ENCODE assay signal across 31 mouse cellular contexts in the genomic region with DNA sequence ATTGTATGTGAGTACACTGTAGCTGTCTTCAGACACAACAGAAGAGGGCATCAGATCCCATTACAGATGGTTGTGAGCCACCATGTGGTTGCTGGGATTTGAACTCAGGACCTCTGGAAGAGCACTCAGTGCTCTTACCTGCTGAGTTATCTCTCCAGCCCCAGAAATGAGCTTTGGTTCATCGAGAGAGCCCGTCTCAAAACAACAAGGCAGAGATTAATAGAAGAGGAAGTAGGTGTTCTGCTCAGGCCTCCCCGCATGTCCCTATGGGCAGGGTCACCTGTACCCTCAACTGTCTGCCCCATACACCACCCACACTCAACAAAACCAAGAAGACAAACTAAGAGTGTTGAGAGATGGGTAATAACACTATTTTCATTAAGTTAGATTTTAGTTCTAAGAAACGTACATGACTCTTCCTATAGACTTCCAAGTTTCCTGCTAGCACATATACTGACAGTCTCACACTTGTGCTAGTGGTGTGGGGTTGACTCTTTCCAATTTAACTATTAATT. TPM values are rescaled to one million over a fixed set of nuclear protein-coding genes. Genes with fewer than 3 reads are reported as not detected.
DNase-seq lines count a peak whose midpoint lies in the region; ATAC-seq and TF ChIP-seq lines count a peak whose summit lies in the region.
"Had no signal": no experiment of that assay in that cellular context is flagged by ENCODE, and none has a peak within 500 bp of the region (broad histone marks: within the 10 kb centered on the region; RNA-seq: fewer than 3 reads in every experiment).

No protein-coding gene starts in this region.

- intact Hi-C loops in heart, postnatal 14 days (cut with DNase I): no loop called here

- no peak overlapping the region for H3K27ac ChIP-seq in forebrain, embryonic 11.5 days (ENCODE audit: low read depth, low read length)
- no peak overlapping the region for H3K27ac ChIP-seq in forebrain, embryonic 13.5 days
- H3K27ac ChIP-seq in liver, postnatal 0 days (ENCODE audit: low read depth): no peak overlapping the region
- H3K27ac ChIP-seq: embryonic facial prominence, embryonic 12.5 days; embryonic facial prominence, embryonic 15.5 days; forebrain, embryonic 15.5 days; hindbrain, embryonic 14.5 days; hindbrain, postnatal 0 days had no signal

- H3K27me3 ChIP-seq in forebrain, embryonic 11.5 days (ENCODE audit: control insufficient read depth, insufficient read depth, low read length): peaks cover 20% of the 10 kb centered on the region
- H3K27me3 ChIP-seq in forebrain, embryonic 13.5 days: peaks cover 25% of the 10 kb centered on the region
- peaks cover 23% of the 10 kb centered on the region for H3K27me3 ChIP-seq in liver, postnatal 0 days (ENCODE audit: insufficient read depth, low read length)

- H3K4me1 ChIP-seq in forebrain, embryonic 11.5 days (replicated peaks; ENCODE audit: control insufficient read depth, insufficient read depth, low read length): peaks cover 7% of the 10 kb centered on the region; the same call in 1 of the 2 replicates
- H3K4me1 ChIP-seq in forebrain, embryonic 13.5 days: peaks cover 10% of the 10 kb centered on the region
- H3K4me1 ChIP-seq in liver, postnatal 0 days (ENCODE audit: insufficient read depth): peaks cover 14% of the 10 kb centered on the region

- H3K4me3 ChIP-seq in forebrain, embryonic 11.5 days (ENCODE audit: low read depth, low read length): no peak overlapping the region
- no peak overlapping the region for H3K4me3 ChIP-seq in forebrain, embryonic 13.5 days
- no peak overlapping the region for H3K4me3 ChIP-seq in liver, postnatal 0 days (ENCODE audit: low read depth, low read length)
- H3K4me3 ChIP-seq: embryonic facial prominence, embryonic 12.5 days; embryonic facial prominence, embryonic 15.5 days; forebrain, embryonic 15.5 days had no signal

- no peaks in the 10 kb centered on the region for H3K9me3 ChIP-seq in forebrain, embryonic 11.5 days (ENCODE audit: control insufficient read depth, low read length)
- H3K9me3 ChIP-seq in forebrain, embryonic 13.5 days (replicated peaks): no peaks in the 10 kb centered on the region
- H3K9me3 ChIP-seq in liver, postnatal 0 days (ENCODE audit: low read length): no peaks in the 10 kb centered on the region
- H3K9me3 ChIP-seq: embryonic facial prominence, embryonic 12.5 days; embryonic facial prominence, embryonic 15.5 days; forebrain, embryonic 15.5 days had no signal

- no peak for TF ChIP-seq CTCF in liver, postnatal 0 days (IDR thresholded peaks at IDR 0.05; ENCODE audit: low read depth)

- no peaks in the 10 kb centered on the region for H3K36me3 ChIP-seq in forebrain, embryonic 11.5 days (ENCODE audit: control insufficient read depth, insufficient read depth, low read length)
- no peaks in the 10 kb centered on the region for H3K36me3 ChIP-seq in forebrain, embryonic 13.5 days (ENCODE audit: poor library complexity, severe bottlenecking)
- no peaks in the 10 kb centered on the region for H3K36me3 ChIP-seq in liver, postnatal 0 days (replicated peaks; ENCODE audit: insufficient read depth, low read length)
- H3K36me3 ChIP-seq: embryonic facial prominence, embryonic 12.5 days; embryonic facial prominence, embryonic 15.5 days; forebrain, embryonic 15.5 days had no signal

- DNase-seq in forebrain, embryonic 11.5 days (ENCODE audit: low spot score): peak; percentile 35
- peak; percentile 10 for DNase-seq in liver, postnatal 0 days
- no peak for DNase-seq in liver
- DNase-seq in A20 (ENCODE audit: low read depth, low spot score): peak; percentile 56
- DNase-seq in MEL-GATA-1-ER (ENCODE audit: extremely low read depth, low read depth): peak; percentile 28
- DNase-seq in heart, postnatal 14 days: no peak
- DNase-seq in yolk sac, embryonic 10.5 days (ENCODE audit: low spot score): no peak
- DNase-seq: adrenal gland, postnatal 10 days; adrenal gland, postnatal 36 days; cerebellum, adult 18-20 months; cerebellum, adult 9-10 months; cerebellum, postnatal 14 days; gastrocnemius, postnatal 25 days; heart, postnatal 4 days had no signal

- H3K9ac ChIP-seq in forebrain, embryonic 11.5 days (ENCODE audit: low read length): no peak overlapping the region
- H3K9ac ChIP-seq in forebrain, embryonic 13.5 days: no peak overlapping the region
- H3K9ac ChIP-seq in liver, postnatal 0 days (replicated peaks): no peak overlapping the region
- H3K9ac ChIP-seq: embryonic facial prominence, embryonic 12.5 days; embryonic facial prominence, embryonic 15.5 days; forebrain, embryonic 15.5 days; hindbrain, embryonic 14.5 days had no signal

- no peak for TF ChIP-seq EP300 in liver, postnatal 0 days (IDR thresholded peaks at IDR 0.05; ENCODE audit: low read depth)

- no peak overlapping the region for H3K4me2 ChIP-seq in forebrain, embryonic 11.5 days (ENCODE audit: low read depth, low read length, severe bottlenecking)
- H3K4me2 ChIP-seq in forebrain, embryonic 13.5 days: no peak overlapping the region
- no peak overlapping the region for H3K4me2 ChIP-seq in liver, postnatal 0 days (ENCODE audit: low read depth, low read length)
- H3K4me2 ChIP-seq: embryonic facial prominence, embryonic 12.5 days; embryonic facial prominence, embryonic 15.5 days; forebrain, embryonic 15.5 days; heart, embryonic 11.5 days; hindbrain, embryonic 14.5 days had no signal

- WGBS in forebrain, embryonic 11.5 days: 88% methylated on average over 4 of the region's 4 CpGs
- 91% methylated on average over 4 of the region's 4 CpGs for WGBS in forebrain, embryonic 13.5 days
- WGBS in liver, postnatal 0 days (ENCODE audit: insufficient replicate concordance): 55% methylated on average over 4 of the region's 4 CpGs

- no peak for ATAC-seq in forebrain, embryonic 11.5 days (replicated peaks; ENCODE audit: low FRiP score)
- ATAC-seq in forebrain, embryonic 13.5 days: no peak
- ATAC-seq in liver, postnatal 0 days: no peak
- ATAC-seq: CD4-positive, CD25-positive, alpha-beta regulatory T cell, adult 4 months; forebrain, embryonic 15.5 days; hindbrain, postnatal 0 days; inflammation-experienced regulatory T-cells, adult 6 months; intestine, embryonic 16.5 days; Patski had no signal

RNA-seq across cellular contexts. Expression of gene Pllp, which starts 4.4 kb away (rescaled TPM):
- polyA plus RNA-seq in forebrain, embryonic 11.5 days (2014; fragmentation: Nextera tagmentation; extraction: Ambion mirVana): 0.60 and 0.96 TPM in 2 replicates
- 0.55 and 0.63 TPM in 2 replicates for polyA plus RNA-seq in forebrain, embryonic 13.5 days (2015; fragmentation: Nextera tagmentation; extraction: Ambion mirVana)
- polyA plus RNA-seq in liver, postnatal 0 days (2015; fragmentation: Nextera tagmentation; extraction: Ambion mirVana): 2.5 and 3.1 TPM in 2 replicates
- under 1 TPM; 0.61 to 0.86 TPM for total RNA-seq in heart, postnatal 14 days (2021)
- polyA plus RNA-seq: heart, embryonic 11.5 days; heart, embryonic 14.5 days had no signal

RNA-seq across cellular contexts. Expression of gene Arl2bp, which starts 34.1 kb away (rescaled TPM):
- polyA plus RNA-seq in forebrain, embryonic 11.5 days (2014; fragmentation: Nextera tagmentation; extraction: Ambion mirVana): 82.3 and 89.1 TPM in 2 replicates
- polyA plus RNA-seq in forebrain, embryonic 13.5 days (2015; fragmentation: Nextera tagmentation; extraction: Ambion mirVana): 254 and 265 TPM in 2 replicates
- polyA plus RNA-seq in liver, postnatal 0 days (2015; fragmentation: Nextera tagmentation; extraction: Ambion mirVana): 20.8 and 21.3 TPM in 2 replicates
- total RNA-seq in heart, postnatal 14 days (2021): 10 to 100 TPM; 90.8 to 90.9 TPM

RNA-seq across cellular contexts. Expression of gene Ccl22, which starts 44.9 kb away (rescaled TPM):
- polyA plus RNA-seq in forebrain, embryonic 11.5 days (2014; fragmentation: Nextera tagmentation; extraction: Ambion mirVana): not detected in 2 replicates
- polyA plus RNA-seq in forebrain, embryonic 13.5 days (2015; fragmentation: Nextera tagmentation; extraction: Ambion mirVana): not detected in 2 replicates
- polyA plus RNA-seq in liver, postnatal 0 days (2015; fragmentation: Nextera tagmentation; extraction: Ambion mirVana): 0.07 and 0.28 TPM in 2 replicates
- under 1 TPM in 1 of 2 experiments, not detected in 1; 0.90 TPM for total RNA-seq in heart, postnatal 14 days (2021)
- total RNA-seq: adrenal gland, postnatal 36 days; gastrocnemius, adult 8-10 months; gastrocnemius, postnatal 25 days; heart, adult 8-10 months; heart, postnatal 4 days had no signal
- polyA plus RNA-seq: C2C12; CD4-positive, CD25-positive, alpha-beta regulatory T cell, adult 4 months; embryonic facial prominence, embryonic 12.5 days; embryonic facial prominence, embryonic 15.5 days; forebrain, embryonic 15.5 days; heart, embryonic 11.5 days; heart, embryonic 14.5 days; heart, postnatal 0 days; hindbrain, embryonic 11.5 days; hindbrain, embryonic 14.5 days; inflammation-experienced regulatory T-cells, adult 6 months; Patski had no signal

Comparison
In these comparisons a context has a peak if more than half of its experiments do, and no peak if none do; other contexts are left out.
1. DNase-seq: peak in forebrain, embryonic 11.5 days (single experiment), liver, postnatal 0 days (single experiment), A20 (single experiment) and MEL-GATA-1-ER (single experiment); none in liver (single experiment), heart, postnatal 14 days (0 of 2) and yolk sac, embryonic 10.5 days (single experiment).